Mouse (Mus musculus): ENCODE results near the gene Zfp14. TPM values are rescaled to one million over a fixed set of nuclear protein-coding genes. Genes with fewer than 3 reads are reported as not detected.

The Zfp14 gene
- polyA plus RNA-seq (2014; fragmentation: Nextera tagmentation; extraction: Ambion mirVana), result 4.6 and 5.8 TPM in 2 replicates

- H3K36me3 ChIP-seq (replicated peaks; ENCODE audit: control insufficient read depth, insufficient read depth, low read depth, low read length), result no peaks in the 10 kb centered on the region
- ATAC-seq (replicated peaks; ENCODE audit: insufficient number of reproducible peaks, low FRiP score, low TSS enrichment, low read depth) (peak; percentile 98), DNase-seq (ENCODE audit: low spot score) (peak; percentile 96)
- H3K4me1 ChIP-seq (ENCODE audit: control insufficient read depth, insufficient read depth, low read length), result no peaks in the 10 kb centered on the region
- WGBS, result under 1% methylated on average over 40 of the region's 40 CpGs
- no peaks in the 10 kb centered on the region for H3K27me3 ChIP-seq (ENCODE audit: control insufficient read depth, insufficient read depth, low read length)
- peak within 1 kb of the TSS; percentile 83 for H3K4me3 ChIP-seq (ENCODE audit: low read depth, low read length)
- H3K27ac ChIP-seq (replicated peaks; ENCODE audit: low read depth, low read length), result peak within 1 kb of the TSS; percentile 67
- H3K9ac ChIP-seq (replicated peaks; ENCODE audit: low read length), result peak within 1 kb of the TSS; percentile 79
- H3K4me2 ChIP-seq (ENCODE audit: low read depth, low read length), result peak within 1 kb of the TSS; percentile 82
- no peaks in the 10 kb centered on the region for H3K9me3 ChIP-seq (replicated peaks; ENCODE audit: control insufficient read depth, low read length)
These were observed at the start of gene Zfp14 for GRCm38 (mm10) chr7:30050882-30051548. Gene Zfp14, minus strand, starts transcription at chr7:30051380.

DNA sequence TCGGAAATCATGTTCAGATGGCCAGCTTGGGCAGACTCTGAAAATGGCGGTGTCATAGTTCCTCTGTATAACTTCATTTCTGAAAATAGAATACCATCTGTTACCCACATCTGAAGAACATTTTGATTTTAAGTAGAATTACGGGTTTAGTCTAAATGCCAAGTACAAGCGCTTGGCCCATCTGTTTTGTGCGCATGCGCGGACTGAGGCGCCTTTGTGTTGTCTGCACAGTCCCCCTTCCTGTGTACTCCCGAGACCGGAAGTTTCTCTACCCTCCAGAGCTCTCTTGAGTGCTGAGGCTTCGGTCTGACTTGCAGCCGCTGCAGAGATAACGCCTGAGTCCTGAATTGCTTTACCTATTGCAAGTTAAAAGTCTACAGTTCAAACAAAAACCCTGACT lies 48.1 kb upstream of the Zfp14 start:
- no peak overlapping the region for H3K4me3 ChIP-seq (ENCODE audit: low read depth, low read length)
- no peaks in the 10 kb centered on the region for H3K4me1 ChIP-seq (ENCODE audit: control insufficient read depth, insufficient read depth, low read length)
- no peak overlapping the region for H3K9ac ChIP-seq (replicated peaks; ENCODE audit: low read length)
- DNase-seq (ENCODE audit: low spot score) (no peak), ATAC-seq (replicated peaks; ENCODE audit: insufficient number of reproducible peaks, low FRiP score, low TSS enrichment, low read depth) (no peak)
- peaks cover 3% of the 10 kb centered on the region; the same call in 1 of the 2 replicates for H3K9me3 ChIP-seq (replicated peaks; ENCODE audit: control insufficient read depth, low read length)
- no peak overlapping the region for H3K27ac ChIP-seq (replicated peaks; ENCODE audit: low read depth, low read length)
- peaks cover 22% of the 10 kb centered on the region for H3K36me3 ChIP-seq (replicated peaks; ENCODE audit: control insufficient read depth, insufficient read depth, low read depth, low read length)
- no peak overlapping the region for H3K4me2 ChIP-seq (ENCODE audit: low read depth, low read length)
- WGBS, result 93% methylated on average over 13 of the region's 13 CpGs
- no peaks in the 10 kb centered on the region for H3K27me3 ChIP-seq (ENCODE audit: control insufficient read depth, insufficient read depth, low read length)

GRCm38 (mm10) chr7:30095551-30096125 lies 44.5 kb upstream of the Zfp14 start:
- H3K36me3 ChIP-seq (replicated peaks; ENCODE audit: control insufficient read depth, insufficient read depth, low read depth, low read length), result no peaks in the 10 kb centered on the region
- H3K27me3 ChIP-seq (ENCODE audit: control insufficient read depth, insufficient read depth, low read length), result no peaks in the 10 kb centered on the region
- ATAC-seq (replicated peaks; ENCODE audit: insufficient number of reproducible peaks, low FRiP score, low TSS enrichment, low read depth), result no peak
- peak overlapping the region; percentile 89 for H3K9ac ChIP-seq (replicated peaks; ENCODE audit: low read length)
- no peaks in the 10 kb centered on the region for H3K9me3 ChIP-seq (replicated peaks; ENCODE audit: control insufficient read depth, low read length)
- peak overlapping the region; percentile 65 for H3K4me3 ChIP-seq (ENCODE audit: low read depth, low read length)
- WGBS, result 14% methylated on average over 5 of the region's 5 CpGs
- peak overlapping the region; percentile 63 for H3K4me2 ChIP-seq (ENCODE audit: low read depth, low read length)
- peak overlapping the region; percentile 96 for H3K27ac ChIP-seq (replicated peaks; ENCODE audit: low read depth, low read length)
- no peaks in the 10 kb centered on the region for H3K4me1 ChIP-seq (ENCODE audit: control insufficient read depth, insufficient read depth, low read length)
- peak; percentile 35 for DNase-seq (ENCODE audit: low spot score)

DNA sequence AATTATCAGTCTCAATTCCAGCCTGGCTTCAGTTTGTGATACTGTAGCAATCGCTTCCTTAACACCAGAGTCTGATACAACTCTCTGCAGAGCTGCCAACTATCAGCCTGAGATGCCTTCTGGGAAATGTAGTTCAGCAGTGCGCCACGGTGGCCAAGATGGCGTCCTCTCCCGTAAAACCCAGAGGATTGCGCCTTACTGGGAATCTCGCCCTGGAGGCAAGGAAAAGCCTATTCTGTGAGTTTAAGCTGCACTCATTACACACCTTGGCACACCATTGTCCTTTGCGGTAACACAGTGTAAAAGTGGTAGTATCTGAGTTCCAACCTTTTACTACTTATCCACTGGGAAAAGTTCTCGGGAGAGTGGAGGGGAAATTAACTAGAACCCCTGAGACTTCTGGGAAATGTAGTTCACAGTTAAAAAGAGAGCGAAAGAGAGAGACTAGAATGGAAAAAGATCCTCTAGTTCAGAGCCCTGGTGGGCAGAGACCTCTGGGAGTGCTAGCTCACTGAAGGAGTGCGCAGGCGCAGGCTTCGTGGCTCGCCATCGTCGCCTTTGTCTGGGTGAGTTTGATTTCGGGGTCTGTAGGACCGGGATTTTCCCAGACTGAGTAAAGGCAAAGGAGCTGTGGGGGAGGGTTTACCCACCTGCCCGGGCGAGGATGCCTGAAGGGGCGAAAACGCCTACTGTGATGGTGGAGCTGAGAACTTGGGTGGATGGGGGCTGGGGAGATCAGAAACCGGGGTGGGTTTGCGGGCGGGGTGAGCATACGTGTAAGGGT lies 43.7 kb upstream of the Zfp14 start, which contains the start of gene Zfp260:
TSS of gene Zfp260 (plus strand) at position 132 of the 784 bp plus-strand sequence.
- peak within 1 kb of the TSS; percentile 65 for H3K4me3 ChIP-seq (ENCODE audit: low read depth, low read length)
- H3K4me2 ChIP-seq (ENCODE audit: low read depth, low read length), result peak within 1 kb of the TSS; percentile 63
- H3K9ac ChIP-seq (replicated peaks; ENCODE audit: low read length), result peak within 1 kb of the TSS; percentile 89
- no peaks in the 10 kb centered on the region for H3K36me3 ChIP-seq (replicated peaks; ENCODE audit: control insufficient read depth, insufficient read depth, low read depth, low read length)
- DNase-seq (ENCODE audit: low spot score) (peak; percentile 98), ATAC-seq (replicated peaks; ENCODE audit: insufficient number of reproducible peaks, low FRiP score, low TSS enrichment, low read depth) (peak; percentile 76)
- no peaks in the 10 kb centered on the region for H3K9me3 ChIP-seq (replicated peaks; ENCODE audit: control insufficient read depth, low read length)
- H3K4me1 ChIP-seq (ENCODE audit: control insufficient read depth, insufficient read depth, low read length), result no peaks in the 10 kb centered on the region
- WGBS, result under 1% methylated on average over 26 of the region's 26 CpGs
- no peaks in the 10 kb centered on the region for H3K27me3 ChIP-seq (ENCODE audit: control insufficient read depth, insufficient read depth, low read length)
- H3K27ac ChIP-seq (replicated peaks; ENCODE audit: low read depth, low read length), result peak within 1 kb of the TSS; percentile 96

- Histone ChIP-seq H3K4me2 (ENCODE audit: low read depth, low read length) (peak overlapping the region; percentile 30), H3K9ac (replicated peaks; ENCODE audit: low read length) (peak overlapping the region; percentile 11; the same call in 1 of the 2 replicates), H3K9me3 (replicated peaks; ENCODE audit: control insufficient read depth, low read length) (no peaks in the 10 kb centered on the region), H3K27ac (replicated peaks; ENCODE audit: low read depth, low read length) (no peak overlapping the region), H3K27me3 (ENCODE audit: control insufficient read depth, insufficient read depth, low read length) (no peaks in the 10 kb centered on the region), H3K36me3 (replicated peaks; ENCODE audit: control insufficient read depth, insufficient read depth, low read depth, low read length) (no peaks in the 10 kb centered on the region), H3K4me3 (ENCODE audit: low read depth, low read length) (peak overlapping the region; percentile 65; the same call in 1 of the 2 replicates), H3K4me1 (ENCODE audit: control insufficient read depth, insufficient read depth, low read length) (no peaks in the 10 kb centered on the region; the same call in 1 of the 2 replicates)
- DNase-seq (ENCODE audit: low spot score) (no peak), ATAC-seq (replicated peaks; ENCODE audit: insufficient number of reproducible peaks, low FRiP score, low TSS enrichment, low read depth) (no peak)
- WGBS, result 79% methylated on average over 6 of the region's 6 CpGs
These were observed 42.8 kb upstream of the Zfp14 start for GRCm38 (mm10) chr7:30093918-30094415.

DNA sequence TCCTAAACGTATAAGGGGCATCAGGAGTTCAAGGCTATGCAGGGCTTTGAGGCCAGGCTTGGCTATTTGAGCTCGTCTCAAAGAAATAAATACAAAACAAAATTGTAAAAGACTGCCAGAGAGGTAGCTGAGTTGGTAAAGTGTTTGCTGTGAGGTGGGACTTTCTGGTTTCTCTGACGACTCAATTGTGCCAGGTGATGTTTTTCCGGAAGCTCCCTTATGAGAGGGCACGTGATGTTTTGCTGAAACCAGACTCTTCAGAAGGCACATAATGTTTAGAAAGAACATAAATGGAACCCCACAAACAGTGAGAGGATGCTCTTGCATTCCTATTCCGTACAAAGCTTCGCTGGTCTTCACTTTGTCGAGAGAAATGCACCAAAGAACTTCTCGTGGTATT lies 41.5 kb upstream of the Zfp14 start:
- no peak for ATAC-seq (replicated peaks; ENCODE audit: insufficient number of reproducible peaks, low FRiP score, low TSS enrichment, low read depth)
- no peak for DNase-seq (ENCODE audit: low spot score)
- WGBS, result 83% methylated on average over 9 of the region's 9 CpGs
- H3K9me3 ChIP-seq (replicated peaks; ENCODE audit: control insufficient read depth, low read length), result no peaks in the 10 kb centered on the region
- no peaks in the 10 kb centered on the region for H3K27me3 ChIP-seq (ENCODE audit: control insufficient read depth, insufficient read depth, low read length)
- H3K9ac ChIP-seq (replicated peaks; ENCODE audit: low read length), result no peak overlapping the region
- no peak overlapping the region for H3K4me3 ChIP-seq (ENCODE audit: low read depth, low read length)
- H3K36me3 ChIP-seq (replicated peaks; ENCODE audit: control insufficient read depth, insufficient read depth, low read depth, low read length), result no peaks in the 10 kb centered on the region
- no peak overlapping the region for H3K4me2 ChIP-seq (ENCODE audit: low read depth, low read length)
- no peak overlapping the region for H3K27ac ChIP-seq (replicated peaks; ENCODE audit: low read depth, low read length)
- H3K4me1 ChIP-seq (ENCODE audit: control insufficient read depth, insufficient read depth, low read length), result peaks cover 2% of the 10 kb centered on the region; the same call in 1 of the 2 replicates

DNA sequence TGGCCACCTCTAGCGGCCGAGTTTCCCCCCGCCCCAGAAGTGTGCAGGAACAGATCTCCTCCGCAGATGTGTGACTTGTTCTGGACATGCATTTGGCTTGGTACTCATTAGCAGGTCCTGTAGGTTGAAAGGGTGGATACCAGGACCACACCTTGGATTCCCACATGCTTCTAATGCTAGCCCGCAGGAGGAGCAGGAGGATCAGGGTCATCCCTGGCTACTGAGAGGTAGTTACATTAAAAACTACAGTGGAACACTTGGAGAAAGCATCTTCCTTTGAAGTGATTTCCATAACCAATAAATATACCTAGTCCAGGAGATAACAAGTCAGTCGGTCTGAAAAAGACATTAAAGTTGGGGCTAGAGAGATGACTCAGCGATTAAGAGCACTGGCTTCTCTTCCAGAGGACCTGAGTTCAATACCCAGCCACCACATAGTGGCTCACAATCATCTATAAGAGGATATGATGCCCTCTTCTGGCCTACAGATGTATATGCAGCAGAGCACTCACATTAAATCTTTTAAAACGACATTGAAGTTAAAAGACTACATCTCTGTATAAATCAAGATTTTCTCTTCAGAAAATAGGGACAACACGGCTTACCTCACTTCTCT lies 39.9 kb upstream of the Zfp14 start:
- Histone ChIP-seq H3K9ac (replicated peaks; ENCODE audit: low read length) (peak overlapping the region; percentile 35; the same call in 1 of the 2 replicates), H3K4me3 (ENCODE audit: low read depth, low read length) (peak overlapping the region; percentile 64), H3K4me1 (ENCODE audit: control insufficient read depth, insufficient read depth, low read length) (peaks cover 2% of the 10 kb centered on the region; the same call in 1 of the 2 replicates), H3K36me3 (replicated peaks; ENCODE audit: control insufficient read depth, insufficient read depth, low read depth, low read length) (no peaks in the 10 kb centered on the region), H3K4me2 (ENCODE audit: low read depth, low read length) (peak overlapping the region; percentile 34), H3K27me3 (ENCODE audit: control insufficient read depth, insufficient read depth, low read length) (no peaks in the 10 kb centered on the region), H3K27ac (replicated peaks; ENCODE audit: low read depth, low read length) (no peak overlapping the region), H3K9me3 (replicated peaks; ENCODE audit: control insufficient read depth, low read length) (no peaks in the 10 kb centered on the region)
- ATAC-seq (replicated peaks; ENCODE audit: insufficient number of reproducible peaks, low FRiP score, low TSS enrichment, low read depth) (no peak), DNase-seq (ENCODE audit: low spot score) (peak; percentile 71)
- 10% methylated on average over 9 of the region's 9 CpGs for WGBS
